Mouse (Mus musculus) midbrain, embryonic 10.5 days (tissue): ENCODE results near the gene Tspan5. TPM values are rescaled to one million over a fixed set of nuclear protein-coding genes. Genes with fewer than 3 reads are reported as not detected.

Experiments used
- DNase-seq: peaks from one replicate; pipeline ENCODE4 v3.0.0-alpha.2; 2017; ENCODE audit warnings: low spot score
- H3K27ac ChIP-seq: fragments of 300-500 bp; sonication (generic); replicated peaks from 2 replicates; pipeline ENCODE4 v1.5.1; 2016; ENCODE audit warnings: mild to moderate bottlenecking
- H3K27me3 ChIP-seq: fragments of 300-500 bp; sonication (generic); 2 replicates; pipeline ENCODE4 v1.6.1; 2016; ENCODE audit warnings: low read depth, mild to moderate bottlenecking; ENCODE audit not compliant: poor library complexity, severe bottlenecking
- H3K36me3 ChIP-seq: fragments of 300-500 bp; sonication (generic); 2 replicates; pipeline ENCODE4 v1.6.1; 2016; ENCODE audit warnings: mild to moderate bottlenecking, moderate library complexity
- H3K4me1 ChIP-seq: fragments of 300-500 bp; sonication (generic); 2 replicates; pipeline ENCODE4 v1.6.1; 2016
- H3K4me3 ChIP-seq: fragments of 300-500 bp; sonication (generic); 2 replicates; pipeline ENCODE4 v1.5.1; 2016; ENCODE audit warnings: mild to moderate bottlenecking, moderate library complexity
- H3K9me3 ChIP-seq: fragments of 300-500 bp; sonication (generic); replicated peaks from 2 replicates; pipeline ENCODE4 v1.6.1; 2016; ENCODE audit warnings: mild to moderate bottlenecking
- WGBS: fragments of 180-500 bp; shearing (Covaris S2); methylation state at CpG from one replicate; pipeline ENCODE4 v1.1.7; 2016; 5-methylcytosine and 5-hydroxymethylcytosine counted together
- polyA plus RNA-seq: library from polyadenylated mRNA; unstranded; fragments of >200 nt; fragmentation: Nextera tagmentation; extraction: Ambion mirVana; gene quantifications from 2 replicates; pipeline ENCODE4 v1.2.1, GENCODE M21; 2016

Gene Tspan5
- polyA plus RNA-seq, 1 experiment from 2014 or later = 28.1 TPM

- 0 out of 2 replicates have a peak, but pooled peaks cover 7% of the 10 kb centered on the region for H3K36me3 ChIP-seq
- DNase-seq = no peak
- H3K4me3 ChIP-seq = no peak overlapping the region
- H3K9me3 ChIP-seq = no peaks in the 10 kb centered on the region
- 91% methylated on average over 18 of the region's 18 CpGs for whole genome bisulfite sequencing
- H3K27ac ChIP-seq = no peak overlapping the region
- no peaks in the 10 kb centered on the region for H3K27me3 ChIP-seq
- peaks cover 29% of the 10 kb centered on the region for H3K4me1 ChIP-seq
These were observed 45.9 kb downstream of the Tspan5 start for GRCm38 (mm10) chr3:138787758-138788488.

GRCm38 (mm10) chr3:138788489-138788850 lies 46.5 kb downstream of the Tspan5 start:
- H3K36me3 ChIP-seq = 0 out of 2 replicates have a peak, but pooled peaks cover 7% of the 10 kb centered on the region
- no peak overlapping the region for H3K4me3 ChIP-seq
- peaks cover 24% of the 10 kb centered on the region for H3K4me1 ChIP-seq
- H3K9me3 ChIP-seq = no peaks in the 10 kb centered on the region
- no peak overlapping the region for H3K27ac ChIP-seq
- no peaks in the 10 kb centered on the region for H3K27me3 ChIP-seq
- no peak for DNase-seq
- WGBS = 77% methylated on average over 15 of the region's 17 CpGs

- no peak overlapping the region for H3K27ac ChIP-seq
- 0 out of 2 replicates have a peak, but pooled peaks cover 7% of the 10 kb centered on the region for H3K36me3 ChIP-seq
- H3K4me3 ChIP-seq = no peak overlapping the region
- H3K27me3 ChIP-seq = no peaks in the 10 kb centered on the region
- peaks cover 16% of the 10 kb centered on the region for H3K4me1 ChIP-seq
- no peaks in the 10 kb centered on the region for H3K9me3 ChIP-seq
- DNase-seq = no peak
- 95% methylated on average over 5 of the region's 5 CpGs for WGBS
These were observed 47.3 kb downstream of the Tspan5 start for GRCm38 (mm10) chr3:138789275-138789674.

- 96% methylated on average over 8 of the region's 8 CpGs for WGBS
- peaks cover 11% of the 10 kb centered on the region for H3K4me1 ChIP-seq
- no peak for DNase-seq
- H3K27me3 ChIP-seq = no peaks in the 10 kb centered on the region
- H3K9me3 ChIP-seq = no peaks in the 10 kb centered on the region
- no peak overlapping the region for H3K4me3 ChIP-seq
- H3K36me3 ChIP-seq = 0 out of 2 replicates have a peak, but pooled peaks cover 6% of the 10 kb centered on the region
- H3K27ac ChIP-seq = no peak overlapping the region
These were observed 52.5 kb downstream of the Tspan5 start for GRCm38 (mm10) chr3:138794533-138794932.

- no peak for DNase-seq
- Histone ChIP-seq H3K4me3 (no peak overlapping the region), H3K36me3 (no peaks in the 10 kb centered on the region), H3K27ac (no peak overlapping the region), H3K9me3 (no peaks in the 10 kb centered on the region), H3K4me1 (peaks cover 20% of the 10 kb centered on the region), H3K27me3 (no peaks in the 10 kb centered on the region)
- 89% methylated on average over 7 of the region's 7 CpGs for WGBS
These were observed 54.0 kb downstream of the Tspan5 start for GRCm38 (mm10) chr3:138795951-138796350.

- Histone ChIP-seq H3K4me1 (peaks cover 20% of the 10 kb centered on the region), H3K27ac (no peak overlapping the region), H3K9me3 (no peaks in the 10 kb centered on the region), H3K36me3 (no peaks in the 10 kb centered on the region), H3K4me3 (no peak overlapping the region), H3K27me3 (no peaks in the 10 kb centered on the region)
- no peak for DNase-seq
- 83% methylated on average over 3 of the region's 3 CpGs for WGBS
These were observed 54.6 kb downstream of the Tspan5 start for GRCm38 (mm10) chr3:138796583-138796982.

GRCm38 (mm10) chr3:138800664-138801411 lies 58.8 kb downstream of the Tspan5 start:
- 71% methylated on average over 16 of the region's 16 CpGs for WGBS
- no peaks in the 10 kb centered on the region for H3K9me3 ChIP-seq
- no peak overlapping the region for H3K4me3 ChIP-seq
- H3K27ac ChIP-seq = peak overlapping the region; percentile 70
- peak; percentile 27 for DNase-seq
- no peaks in the 10 kb centered on the region for H3K36me3 ChIP-seq
- no peaks in the 10 kb centered on the region for H3K27me3 ChIP-seq
- H3K4me1 ChIP-seq = peaks cover 44% of the 10 kb centered on the region

- 91% methylated on average over 6 of the region's 6 CpGs for WGBS
- no peaks in the 10 kb centered on the region for H3K36me3 ChIP-seq
- DNase-seq = no peak
- H3K4me3 ChIP-seq = no peak overlapping the region
- H3K27me3 ChIP-seq = no peaks in the 10 kb centered on the region
- no peaks in the 10 kb centered on the region for H3K9me3 ChIP-seq
- H3K4me1 ChIP-seq = peaks cover 44% of the 10 kb centered on the region
- H3K27ac ChIP-seq = no peak overlapping the region; the same call in 1 of the 2 replicates
These were observed 59.7 kb downstream of the Tspan5 start for GRCm38 (mm10) chr3:138801661-138802060.

GRCm38 (mm10) chr3:138802722-138803443 lies 60.9 kb downstream of the Tspan5 start:
- H3K9me3 ChIP-seq = no peaks in the 10 kb centered on the region
- H3K36me3 ChIP-seq = no peaks in the 10 kb centered on the region
- H3K27ac ChIP-seq = peak overlapping the region; percentile 55
- 86% methylated on average over 21 of the region's 21 CpGs for WGBS
- H3K4me3 ChIP-seq = no peak overlapping the region
- peaks cover 44% of the 10 kb centered on the region for H3K4me1 ChIP-seq
- no peaks in the 10 kb centered on the region for H3K27me3 ChIP-seq
- no peak for DNase-seq

- Histone ChIP-seq H3K4me1 (peaks cover 44% of the 10 kb centered on the region), H3K27me3 (no peaks in the 10 kb centered on the region), H3K36me3 (no peaks in the 10 kb centered on the region), H3K27ac (peak overlapping the region; percentile 55), H3K9me3 (no peaks in the 10 kb centered on the region), H3K4me3 (no peak overlapping the region)
- 84% methylated on average over 11 of the region's 11 CpGs for WGBS
- no peak for DNase-seq
These were observed 61.6 kb downstream of the Tspan5 start for GRCm38 (mm10) chr3:138803444-138804085.

- H3K4me3 ChIP-seq = no peak overlapping the region
- DNase-seq = no peak
- no peaks in the 10 kb centered on the region for H3K27me3 ChIP-seq
- 85% methylated on average over 11 of the region's 11 CpGs for WGBS
- H3K4me1 ChIP-seq = peaks cover 44% of the 10 kb centered on the region
- H3K9me3 ChIP-seq = no peaks in the 10 kb centered on the region
- no peak overlapping the region for H3K27ac ChIP-seq
- no peaks in the 10 kb centered on the region for H3K36me3 ChIP-seq
These were observed 62.4 kb downstream of the Tspan5 start for GRCm38 (mm10) chr3:138804104-138805048.
